Mouse (Mus musculus): Measurements from ENCODE around the gene Kctd7.

The Kctd7 gene

DNA sequence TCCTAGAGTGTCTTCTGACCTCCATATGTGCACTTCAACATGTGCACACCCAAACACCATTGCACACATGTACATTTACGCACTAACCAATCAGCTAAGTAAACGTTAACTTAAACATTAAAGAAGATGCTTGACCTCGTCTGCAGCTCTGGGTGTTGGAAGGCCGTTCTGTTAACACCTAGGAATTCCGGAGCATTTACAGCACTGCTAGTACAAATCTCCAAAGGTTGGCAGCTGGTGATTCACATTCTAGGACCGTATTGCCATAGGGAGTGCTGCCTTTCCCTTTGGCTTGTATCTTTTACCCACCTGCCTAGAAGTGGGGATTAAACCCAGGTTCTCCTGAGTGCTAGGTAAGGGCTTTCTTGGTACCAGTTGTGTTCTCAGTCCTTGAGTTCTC is 47.2 kb downstream of the Kctd7 start:
- Histone ChIP-seq H3K27me3 (ENCODE audit: control insufficient read depth, insufficient read depth, low read length, poor library complexity, severe bottlenecking) (no peaks in the 10 kb centered on the region), H3K36me3 (ENCODE audit: control insufficient read depth, insufficient read depth, low read length, poor library complexity, severe bottlenecking) (peaks cover 24% of the 10 kb centered on the region)
- no peak for DNase-seq (ENCODE audit: low read depth, low spot score)

DNA sequence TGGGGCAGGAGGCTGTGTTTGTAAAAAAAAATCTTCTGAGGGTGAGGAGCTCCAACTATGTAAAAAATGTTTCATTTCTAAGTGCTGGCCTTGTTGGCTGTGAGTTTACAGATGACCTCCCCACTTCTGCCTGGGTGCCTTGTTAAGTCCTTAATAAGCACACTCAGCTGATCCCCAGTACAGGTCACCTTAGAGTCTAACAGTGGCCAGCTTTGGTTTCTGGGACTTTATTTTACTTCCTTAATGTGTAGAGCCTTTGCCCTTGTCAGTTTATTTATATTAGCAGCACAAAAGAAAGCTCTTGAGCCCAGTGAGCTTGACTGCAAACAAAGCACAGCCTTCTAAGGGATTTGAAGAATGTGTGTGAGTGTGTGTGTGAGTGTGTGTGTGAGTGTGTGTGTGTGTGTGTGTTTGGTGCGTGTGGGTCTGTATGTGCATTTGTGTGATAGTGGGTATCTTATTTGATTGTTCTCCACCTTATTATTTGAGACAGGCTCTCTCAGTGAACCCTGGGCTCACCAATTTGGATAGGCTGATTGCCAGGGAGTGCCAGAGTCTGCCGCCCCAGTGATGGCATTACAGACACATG is 47.8 kb downstream of the Kctd7 start:
- no peak for DNase-seq (ENCODE audit: low read depth, low spot score)
- no peaks in the 10 kb centered on the region for H3K27me3 ChIP-seq (ENCODE audit: control insufficient read depth, insufficient read depth, low read length, poor library complexity, severe bottlenecking)
- H3K36me3 ChIP-seq (ENCODE audit: control insufficient read depth, insufficient read depth, low read length, poor library complexity, severe bottlenecking), result peaks cover 26% of the 10 kb centered on the region

DNA sequence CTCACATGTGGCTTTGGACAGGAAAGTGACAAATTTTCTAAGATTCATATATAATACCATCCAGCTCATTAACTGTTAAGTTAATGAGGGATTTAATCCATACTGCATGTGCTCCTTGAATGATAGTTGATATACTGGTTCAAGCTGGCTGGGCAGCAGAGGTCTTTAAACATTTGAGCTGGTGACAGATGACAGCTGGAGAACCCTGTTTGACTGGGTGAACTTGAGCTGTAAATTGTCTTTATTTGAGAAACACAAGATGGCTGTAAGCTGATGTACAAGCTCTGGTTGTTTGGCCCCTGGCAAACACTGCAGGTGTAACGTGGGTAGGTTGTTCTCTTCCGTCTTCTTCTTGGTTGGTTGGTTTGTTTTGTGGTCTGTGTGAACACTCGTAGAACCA is 49.1 kb downstream of the Kctd7 start:
- Histone ChIP-seq H3K36me3 (ENCODE audit: control insufficient read depth, insufficient read depth, low read length, poor library complexity, severe bottlenecking) (peaks cover 22% of the 10 kb centered on the region), H3K27me3 (ENCODE audit: control insufficient read depth, insufficient read depth, low read length, poor library complexity, severe bottlenecking) (no peaks in the 10 kb centered on the region)
- DNase-seq (ENCODE audit: low read depth, low spot score), result no peak

DNA sequence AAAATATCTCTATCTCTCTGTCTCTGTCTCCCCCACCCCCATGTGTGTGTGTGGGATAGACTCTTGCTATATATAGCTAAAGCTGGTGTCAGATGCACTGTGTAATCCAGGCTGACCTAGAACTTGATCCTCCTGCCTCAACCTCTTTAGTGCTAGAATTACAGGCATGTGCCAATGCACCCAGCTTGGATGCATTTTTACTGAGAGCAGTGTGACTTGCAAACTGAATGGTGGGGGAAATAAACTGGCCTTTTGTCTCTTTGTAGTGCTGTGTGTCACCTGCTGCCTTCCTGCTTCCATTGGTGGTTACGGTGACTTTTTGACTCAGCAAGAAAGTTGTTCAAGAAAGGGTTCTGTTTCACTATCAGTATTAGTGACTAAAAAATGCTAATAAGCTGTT is 51.6 kb downstream of the Kctd7 start:
- peaks cover 16% of the 10 kb centered on the region; the same call in 1 of the 2 replicates for H3K36me3 ChIP-seq (ENCODE audit: control insufficient read depth, insufficient read depth, low read length, poor library complexity, severe bottlenecking)
- H3K27me3 ChIP-seq (ENCODE audit: control insufficient read depth, insufficient read depth, low read length, poor library complexity, severe bottlenecking), result no peaks in the 10 kb centered on the region
- no peak for DNase-seq (ENCODE audit: low read depth, low spot score)

DNA sequence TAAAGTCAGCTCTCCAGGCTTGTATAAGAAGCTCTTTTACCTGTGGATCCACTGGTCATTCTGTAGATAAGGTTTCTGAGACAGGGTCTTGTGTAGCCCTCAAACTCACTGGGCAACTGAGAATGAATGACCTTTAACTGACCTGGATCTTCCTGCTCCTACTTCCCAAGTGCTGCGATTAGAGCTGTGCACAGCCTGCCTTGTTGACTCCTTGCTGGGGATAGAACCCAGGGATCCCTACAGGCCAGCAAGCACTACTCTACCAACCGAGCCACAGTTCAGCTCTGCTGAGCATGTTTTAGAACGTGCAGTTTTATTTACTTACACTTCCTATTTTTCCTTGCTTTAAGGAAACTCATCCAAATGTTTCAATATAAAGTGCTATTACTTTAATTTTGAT is 52.8 kb downstream of the Kctd7 start:
- no peak for DNase-seq (ENCODE audit: low read depth, low spot score)
- Histone ChIP-seq H3K27me3 (ENCODE audit: control insufficient read depth, insufficient read depth, low read length, poor library complexity, severe bottlenecking) (no peaks in the 10 kb centered on the region), H3K36me3 (ENCODE audit: control insufficient read depth, insufficient read depth, low read length, poor library complexity, severe bottlenecking) (peaks cover 14% of the 10 kb centered on the region; the same call in 1 of the 2 replicates)

DNA sequence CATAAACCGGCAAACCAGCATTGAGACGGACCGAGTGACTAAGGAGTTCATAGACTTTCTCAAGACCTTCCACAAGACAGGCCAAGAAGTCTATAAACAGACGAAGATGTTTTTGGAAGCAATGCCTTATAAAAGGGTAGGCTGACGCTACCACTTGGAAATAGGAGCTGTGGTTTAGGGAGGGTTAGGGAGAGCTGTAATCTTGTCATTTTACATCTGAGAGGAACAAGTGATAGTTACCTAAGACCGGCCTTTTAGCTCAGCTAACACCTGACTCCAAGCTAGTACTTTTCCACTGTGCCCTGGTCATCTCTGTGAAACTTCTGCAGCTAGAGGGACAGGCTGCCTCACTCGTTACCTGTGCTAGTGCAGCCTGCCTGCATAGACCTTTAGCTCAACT is 53.3 kb downstream of the Kctd7 start:
- H3K36me3 ChIP-seq (ENCODE audit: control insufficient read depth, insufficient read depth, low read length, poor library complexity, severe bottlenecking), result peaks cover 12% of the 10 kb centered on the region; the same call in 1 of the 2 replicates
- no peak for DNase-seq (ENCODE audit: low read depth, low spot score)
- H3K27me3 ChIP-seq (ENCODE audit: control insufficient read depth, insufficient read depth, low read length, poor library complexity, severe bottlenecking), result no peaks in the 10 kb centered on the region

DNA sequence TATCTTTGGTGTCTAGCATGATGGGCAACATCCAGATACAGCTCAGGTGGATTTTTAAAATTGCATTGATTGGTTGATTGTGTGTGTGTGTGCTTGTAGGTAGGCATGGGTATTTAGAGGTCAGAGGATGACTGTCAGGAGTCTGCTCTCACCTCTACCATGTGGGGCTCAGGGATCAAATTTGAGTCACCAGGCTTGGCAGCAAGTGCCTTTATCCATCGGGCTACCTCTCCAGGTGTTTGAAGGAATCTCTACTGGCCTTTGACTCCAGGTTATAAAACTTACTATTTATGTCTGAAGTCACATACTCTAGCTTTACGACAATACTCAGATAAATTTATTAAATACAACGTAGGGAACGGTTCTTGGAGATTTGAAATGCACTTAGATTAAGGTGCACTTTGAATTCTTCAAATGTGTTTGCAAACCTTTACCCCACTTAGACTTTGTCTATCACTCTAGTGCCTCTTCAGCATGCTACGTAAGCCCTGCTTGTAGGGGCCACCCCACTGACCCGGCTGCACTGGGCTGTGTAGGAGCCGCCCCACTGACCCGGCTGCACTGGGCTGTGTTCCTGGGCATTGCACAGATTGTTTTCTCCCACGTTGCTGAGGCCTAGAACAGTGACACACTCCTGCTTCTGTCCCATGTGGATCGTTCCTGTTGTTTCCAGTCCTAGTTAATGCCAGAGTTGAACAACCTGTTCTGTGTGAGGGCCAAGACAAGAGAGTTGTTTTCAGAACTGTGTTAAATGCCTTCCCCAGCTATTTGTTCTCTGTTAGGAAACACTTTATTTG is 55.8 kb downstream of the Kctd7 start:
- H3K27me3 ChIP-seq (ENCODE audit: control insufficient read depth, insufficient read depth, low read length, poor library complexity, severe bottlenecking), result no peaks in the 10 kb centered on the region
- DNase-seq (ENCODE audit: low read depth, low spot score), result no peak
- H3K36me3 ChIP-seq (ENCODE audit: control insufficient read depth, insufficient read depth, low read length, poor library complexity, severe bottlenecking), result peaks cover 10% of the 10 kb centered on the region; the same call in 1 of the 2 replicates

DNA sequence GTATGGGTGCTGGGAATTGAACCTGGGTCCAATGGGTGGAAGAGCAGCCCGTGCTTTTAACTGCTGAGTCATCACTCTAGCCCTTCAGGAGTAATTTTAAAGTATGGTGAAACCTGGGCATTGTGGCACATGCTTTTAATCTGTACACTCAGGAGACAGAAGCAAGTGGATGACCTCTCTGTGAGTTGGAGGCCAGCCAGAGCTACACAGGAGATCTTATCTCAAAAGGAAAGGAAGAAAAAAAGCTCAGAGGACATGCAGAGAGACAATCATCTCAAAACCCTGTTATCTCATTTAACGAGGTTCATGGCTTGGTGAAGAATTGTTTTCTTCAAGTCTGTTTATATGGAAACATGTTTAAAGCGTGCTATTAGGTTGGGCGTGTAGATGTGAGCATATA is 59.3 kb downstream of the Kctd7 start:
- Histone ChIP-seq H3K27me3 (ENCODE audit: control insufficient read depth, insufficient read depth, low read length, poor library complexity, severe bottlenecking) (no peaks in the 10 kb centered on the region), H3K36me3 (ENCODE audit: control insufficient read depth, insufficient read depth, low read length, poor library complexity, severe bottlenecking) (peaks cover 9% of the 10 kb centered on the region; the same call in 1 of the 2 replicates)
- no peak for DNase-seq (ENCODE audit: low read depth, low spot score)

DNA sequence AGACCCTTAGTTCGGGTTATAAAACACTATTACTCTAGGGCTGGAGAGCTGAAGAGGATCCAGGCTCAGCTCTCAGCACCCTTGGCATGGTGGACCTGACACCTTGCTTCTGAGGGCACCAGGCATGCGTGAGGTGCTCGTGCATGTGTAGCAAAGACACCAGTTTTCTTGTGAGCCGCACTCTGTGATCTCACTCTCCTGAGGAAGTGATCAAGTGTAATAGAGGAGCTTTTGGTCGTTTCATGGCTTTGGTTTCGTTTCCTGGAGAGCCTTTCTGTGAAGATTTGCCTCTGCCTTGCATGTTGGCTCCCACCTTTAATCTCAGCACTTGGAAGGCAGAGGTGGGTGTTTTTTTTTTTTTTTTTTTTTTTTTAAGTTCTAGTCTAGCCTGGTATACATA is 59.9 kb downstream of the Kctd7 start:
- peak; percentile 30 for DNase-seq (ENCODE audit: low read depth, low spot score)
- H3K36me3 ChIP-seq (ENCODE audit: control insufficient read depth, insufficient read depth, low read length, poor library complexity, severe bottlenecking), result peaks cover 11% of the 10 kb centered on the region
- H3K27me3 ChIP-seq (ENCODE audit: control insufficient read depth, insufficient read depth, low read length, poor library complexity, severe bottlenecking), result no peaks in the 10 kb centered on the region
